Mouse (Mus musculus) fat pad, adult 2 months (tissue): ENCODE data around the gene Rab13.
A peak's percentile ranks its signal among the peaks of the same experiment; 100 is the strongest.

Experiments
- DNase-seq: peaks from one replicate; pipeline ENCODE4 v3.0.0-alpha.2; 2011; ENCODE audit warnings: low read depth, low spot score; ENCODE audit errors: extremely low read depth

Rab13 gene

DNA sequence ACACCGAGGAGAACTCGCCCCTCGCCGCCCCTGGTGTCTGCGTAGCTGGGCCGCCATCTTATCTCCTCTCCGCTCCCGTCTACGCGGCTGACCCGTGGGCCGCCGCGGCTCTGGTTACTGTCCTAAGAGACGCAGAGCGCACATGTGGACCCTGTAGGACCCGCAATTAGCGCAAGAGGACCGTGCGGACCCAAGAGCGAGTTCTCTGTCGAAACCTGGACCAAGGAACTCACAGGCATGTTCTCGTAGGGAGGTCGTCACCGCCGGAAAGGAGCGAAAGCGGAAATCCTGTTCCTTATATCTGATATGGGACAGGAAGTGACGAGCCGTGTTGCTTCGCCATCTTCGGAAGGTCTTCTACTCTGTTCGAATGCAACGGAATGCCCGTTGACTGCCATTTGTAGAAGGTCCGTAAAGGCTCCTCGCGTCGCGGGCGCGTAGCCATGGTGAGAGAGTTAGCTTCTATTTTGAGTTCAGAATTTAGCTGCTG, at the start of gene Rab13, which contains the start of gene Rps27:
Gene Rab13 (plus strand): TSS at position 319 of the 490 bp plus-strand sequence.
Gene Rps27 (minus strand): TSS at position 275 of the 490 bp plus-strand sequence.
- DNase-seq, result peak; percentile 73

DNA sequence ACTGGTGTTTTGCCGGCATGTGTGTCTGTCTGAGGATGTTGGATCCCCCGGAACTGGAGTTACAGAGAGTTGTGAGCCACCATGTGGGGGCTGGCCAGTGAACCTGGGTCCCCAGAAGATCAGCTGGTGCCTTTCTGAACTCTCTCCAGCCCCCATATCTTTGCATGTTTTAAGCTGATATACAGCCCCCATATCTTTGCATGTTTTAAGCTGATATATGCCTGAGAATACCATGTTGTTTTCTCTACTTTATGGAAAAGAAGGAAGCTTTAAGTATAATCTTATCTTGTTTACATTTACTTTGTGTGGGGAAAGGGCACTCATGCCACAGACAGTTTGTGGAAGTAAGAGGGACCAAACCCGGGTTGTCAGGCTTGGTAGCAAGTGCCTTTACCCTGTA, 33.9 kb upstream of the Rab13 start:
- no peak for DNase-seq

DNA sequence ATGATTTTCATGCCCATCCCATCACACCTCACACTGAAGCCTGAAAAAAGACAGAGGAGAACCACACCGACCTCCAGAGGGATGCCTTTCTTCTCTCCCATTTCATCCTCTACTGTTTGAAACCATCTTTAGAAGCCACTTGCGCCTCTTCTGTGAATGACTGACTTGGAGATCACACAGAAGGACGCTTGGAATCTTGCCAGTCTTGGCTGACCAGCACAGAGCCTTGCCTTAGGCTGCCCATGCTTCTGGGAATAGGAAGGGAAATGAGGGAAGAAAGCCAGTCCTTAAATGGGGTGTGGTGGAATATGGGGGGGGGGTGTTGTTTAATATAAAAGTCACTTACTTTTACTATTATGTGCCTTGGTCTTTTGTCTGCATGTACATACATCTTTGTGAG, 29.9 kb upstream of the Rab13 start:
- no peak for DNase-seq

DNA sequence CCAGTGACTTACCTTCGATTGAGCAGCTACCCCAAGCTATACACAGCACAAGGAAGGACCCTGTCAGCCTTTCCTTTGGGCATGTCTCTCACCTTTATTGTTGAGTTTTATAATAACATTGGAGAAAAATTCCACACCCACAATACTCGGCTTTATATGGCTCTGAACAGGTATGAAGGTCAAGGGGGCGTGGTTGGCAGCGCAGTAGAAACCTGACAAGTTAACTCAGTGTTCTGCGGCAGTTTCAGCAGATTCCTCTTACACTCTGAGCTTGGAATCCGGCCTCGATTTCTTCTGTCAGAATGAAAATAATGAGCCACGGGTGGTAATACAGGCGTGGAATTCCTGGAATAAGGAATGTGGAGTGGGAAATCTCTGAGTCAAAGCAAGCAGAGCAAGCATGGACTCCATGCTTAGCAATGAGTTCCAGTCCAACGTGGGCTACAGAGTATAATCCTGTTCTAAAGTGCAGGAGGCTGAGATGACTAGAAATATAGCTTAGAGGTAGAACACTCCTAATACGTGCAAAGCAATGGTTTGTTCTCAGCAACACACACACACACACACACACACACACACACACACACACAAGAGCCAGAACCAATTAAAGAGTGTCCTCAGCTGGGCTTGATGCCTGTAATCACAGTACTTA, 22.5 kb upstream of the Rab13 start:
- DNase-seq, result no peak

DNA sequence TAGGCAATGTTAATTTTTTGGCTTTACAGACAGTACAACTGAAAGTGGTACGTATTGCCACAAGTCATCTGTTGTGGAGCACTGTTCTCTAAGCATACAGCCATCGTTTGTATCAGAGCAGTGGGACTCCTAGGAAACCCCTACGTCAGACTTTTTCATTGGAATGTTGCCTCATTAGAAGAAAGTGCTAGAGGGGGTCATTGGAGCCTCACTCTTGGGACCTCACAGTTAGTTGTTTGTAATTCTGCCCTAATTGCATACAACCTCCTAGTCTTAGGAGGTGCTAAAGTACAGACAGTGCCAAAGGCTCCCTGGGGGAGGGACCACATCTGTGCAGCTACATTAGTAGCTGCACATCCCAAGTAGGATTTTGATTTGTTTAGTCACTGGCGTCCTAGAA, 18.7 kb upstream of the Rab13 start:
- no peak for DNase-seq

DNA sequence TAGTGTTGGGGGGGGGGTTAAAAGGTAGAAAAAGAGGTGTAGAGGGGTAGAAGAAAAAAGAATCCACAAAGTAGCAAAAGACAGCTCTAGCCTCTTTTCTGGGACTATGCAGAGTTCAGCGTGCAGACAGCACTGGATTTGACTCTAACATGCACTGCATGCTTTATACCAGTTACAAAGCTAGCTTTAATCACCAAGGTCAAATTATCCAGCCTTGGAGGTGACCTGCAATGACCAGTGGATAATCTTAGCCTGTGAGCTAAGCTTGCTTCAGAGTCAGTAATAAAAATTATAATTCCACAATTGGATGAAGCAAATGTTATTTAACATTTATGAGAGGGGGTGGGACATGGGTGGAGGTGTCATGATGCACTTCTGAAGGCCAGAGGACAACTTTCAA, 17.9 kb upstream of the Rab13 start:
- no peak for DNase-seq

DNA sequence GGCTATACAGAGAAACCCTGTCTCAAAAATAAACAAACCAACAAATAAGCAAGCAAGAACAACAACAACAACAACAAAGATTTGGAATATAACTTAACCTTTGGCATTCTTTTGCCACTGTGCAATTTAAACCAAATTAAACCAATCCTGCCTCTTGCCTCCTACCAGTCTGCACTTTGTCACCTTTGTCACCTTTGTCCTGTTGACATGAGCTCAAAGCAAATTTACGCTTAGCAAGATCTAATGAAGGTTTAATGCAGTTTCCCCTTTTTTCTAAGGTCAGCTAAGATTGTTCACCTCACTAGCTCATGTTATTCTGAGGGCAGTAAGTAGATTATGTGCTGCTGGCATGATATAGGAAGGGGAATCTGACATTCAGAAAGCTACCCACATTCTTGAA, 15.9 kb upstream of the Rab13 start:
- no peak for DNase-seq

DNA sequence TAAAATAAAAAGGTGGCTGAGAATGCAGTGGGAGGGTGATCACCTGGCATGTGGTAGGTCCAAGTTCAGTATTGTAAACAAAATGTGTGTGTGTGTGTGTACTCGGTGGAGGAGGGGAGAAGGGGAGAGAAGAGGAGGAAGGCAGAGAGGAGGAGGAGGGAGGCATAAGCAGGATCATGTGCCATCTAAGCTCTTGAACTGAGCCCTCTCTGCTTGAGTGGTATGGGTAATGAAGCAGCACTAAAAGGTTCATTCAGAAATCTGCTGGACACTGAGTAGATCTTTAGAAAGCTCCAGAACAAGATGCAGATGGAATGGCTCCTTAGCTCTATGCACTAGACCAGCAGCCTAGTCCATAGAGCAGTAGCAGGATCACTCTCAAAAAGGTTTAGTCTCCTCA, 10.6 kb upstream of the Rab13 start:
- no peak for DNase-seq

DNA sequence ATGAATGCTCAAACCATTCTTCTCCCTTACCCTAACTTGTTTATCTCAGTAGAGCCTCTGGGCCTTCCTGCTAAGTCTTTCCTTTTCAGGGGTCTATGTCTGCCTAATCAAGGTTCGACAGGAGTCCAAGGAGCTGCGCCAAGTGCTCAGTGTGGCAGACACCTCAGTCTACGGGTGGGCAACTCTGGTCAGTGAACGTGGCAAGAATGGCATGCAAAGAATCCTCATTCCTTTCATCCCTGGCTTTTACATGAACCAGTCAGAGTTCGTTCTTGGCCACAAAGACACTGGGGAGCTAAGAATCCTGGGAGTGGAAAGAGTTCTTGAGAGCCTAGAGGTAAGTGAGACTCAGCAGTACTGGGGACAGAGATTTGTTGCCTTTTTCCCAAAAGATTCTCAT, 9.9 kb upstream of the Rab13 start:
- no peak for DNase-seq

DNA sequence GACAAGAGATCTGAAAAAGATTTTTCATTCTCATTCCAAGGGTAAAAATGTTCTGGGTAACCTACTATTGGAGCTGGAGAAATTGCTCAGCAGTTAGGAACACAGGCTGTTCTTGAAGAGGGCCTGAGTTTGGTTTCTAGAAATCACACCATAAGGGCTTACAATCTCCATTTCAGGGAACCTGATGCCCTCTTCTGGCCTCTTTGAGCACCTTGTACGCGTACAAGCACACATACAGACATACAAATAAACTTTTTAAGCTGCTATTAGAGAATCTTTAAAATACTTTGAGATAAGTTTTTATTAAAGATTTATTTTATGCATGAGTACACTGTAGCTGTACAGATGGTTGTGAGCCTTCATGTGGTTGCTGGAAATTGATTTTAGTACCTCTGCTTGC, 8.9 kb upstream of the Rab13 start:
- no peak for DNase-seq

DNA sequence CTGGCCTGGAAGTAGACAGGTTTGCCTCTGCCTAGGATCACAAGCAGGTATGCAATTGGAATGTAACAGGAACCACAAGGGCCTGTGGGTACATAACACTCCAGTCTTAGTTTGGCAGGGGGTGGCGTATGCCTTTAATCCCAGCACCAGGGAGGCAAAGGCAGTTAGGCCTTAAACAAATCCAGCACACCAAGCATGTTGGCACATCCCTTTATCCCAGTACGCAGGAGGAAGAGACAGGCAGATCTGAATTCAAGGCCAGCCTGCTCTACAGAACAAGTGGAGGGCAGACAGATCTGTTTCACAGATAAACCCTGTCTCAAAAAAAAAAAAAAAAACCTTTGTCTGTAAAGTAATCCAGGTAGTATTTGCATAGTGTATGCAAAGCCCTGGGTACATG, 4.8 kb upstream of the Rab13 start:
- DNase-seq, result peak; percentile 78

DNA sequence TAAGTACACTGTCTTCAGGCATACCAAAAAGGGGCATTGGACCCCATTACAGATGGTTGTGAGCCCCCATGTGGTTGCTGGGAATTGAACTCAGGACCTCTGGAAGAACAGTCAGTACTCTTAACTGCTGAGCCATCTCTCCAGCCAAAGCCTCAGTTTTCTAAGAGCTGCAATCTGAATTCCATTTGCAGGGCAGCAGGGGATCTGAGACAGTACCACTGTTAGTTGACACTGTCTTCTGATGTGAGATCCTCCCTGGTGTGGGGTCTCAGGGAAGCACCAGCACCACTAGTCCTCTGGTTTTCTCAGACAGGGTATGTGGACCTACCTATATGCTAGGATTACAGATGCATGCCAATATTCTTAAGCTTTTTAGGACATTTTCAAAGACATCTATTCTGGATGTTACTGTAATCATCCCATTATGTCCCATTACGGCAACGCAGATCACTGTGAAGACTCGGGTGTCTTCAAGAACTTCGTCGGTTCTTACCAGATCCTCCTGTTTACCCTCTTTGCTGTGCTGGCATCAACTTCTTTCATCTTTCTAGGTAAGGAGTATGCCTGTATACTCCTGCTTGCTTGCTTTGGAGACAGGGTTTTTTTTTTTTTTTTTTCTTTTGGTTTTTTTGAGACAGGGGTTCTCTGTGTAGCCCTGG, 3.5 kb upstream of the Rab13 start:
- DNase-seq, result no peak

DNA sequence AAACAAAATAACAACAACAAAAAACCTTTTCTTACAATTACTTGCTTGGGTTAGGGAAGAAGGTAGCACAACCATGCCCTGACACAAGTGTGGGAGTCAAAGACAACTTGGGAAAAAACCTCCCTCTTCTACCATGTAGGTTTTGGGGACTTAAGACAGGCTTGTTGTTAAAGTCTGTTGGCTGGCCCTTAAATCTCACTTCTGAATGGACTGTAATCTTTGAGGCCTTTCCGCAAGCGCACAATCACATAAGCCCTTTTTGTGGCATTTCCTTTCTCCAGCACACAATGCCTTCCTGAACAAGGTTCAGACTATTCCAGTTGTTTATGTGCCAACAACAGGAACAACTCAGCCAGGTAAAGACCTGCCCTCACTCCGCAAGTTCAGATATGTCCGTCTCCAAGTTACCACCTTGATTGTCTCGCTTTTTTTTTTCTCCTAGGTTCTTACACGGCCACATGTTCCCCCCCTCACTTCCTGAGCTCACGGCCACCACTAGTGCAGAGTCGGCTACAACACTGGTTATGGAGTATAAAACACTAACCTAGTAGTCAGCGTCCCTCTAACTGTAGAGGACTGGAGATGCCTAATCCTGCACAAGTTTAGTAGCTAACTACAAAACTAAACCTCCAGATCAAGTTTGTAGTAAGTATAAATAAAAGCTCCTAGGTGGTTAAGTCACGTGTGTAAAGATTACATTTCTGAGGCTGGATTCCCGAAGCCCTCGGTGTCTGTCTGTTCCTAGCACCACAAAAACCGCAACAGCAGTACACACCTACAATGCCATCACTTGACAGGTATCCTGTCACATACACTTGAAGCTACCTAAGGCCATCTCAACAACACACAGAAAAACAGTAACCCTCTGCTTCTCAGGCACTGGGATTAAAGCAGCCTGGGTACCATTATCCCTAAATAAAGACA, 1.8 kb upstream of the Rab13 start:
- DNase-seq, result no peak

DNA sequence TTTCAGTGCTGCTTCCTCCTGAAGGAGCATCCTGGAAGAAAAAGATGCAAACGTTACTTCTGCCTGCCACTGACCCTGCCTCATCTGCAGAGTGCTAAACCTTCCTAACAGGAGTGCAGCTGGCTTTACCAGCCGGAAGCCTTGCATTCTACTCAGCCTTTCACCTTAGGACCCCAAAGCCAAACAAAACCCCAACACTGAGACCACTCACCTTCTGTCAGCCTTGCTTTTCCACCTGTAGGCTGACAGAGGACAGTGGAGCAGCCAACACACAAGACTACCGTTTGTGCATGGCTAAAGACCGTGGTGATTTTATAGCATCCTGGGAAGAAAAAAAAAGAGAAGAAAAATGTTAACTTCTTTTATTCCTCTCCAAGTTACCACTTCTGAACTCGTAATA, 772 bp upstream of the Rab13 start:
- no peak for DNase-seq

DNA sequence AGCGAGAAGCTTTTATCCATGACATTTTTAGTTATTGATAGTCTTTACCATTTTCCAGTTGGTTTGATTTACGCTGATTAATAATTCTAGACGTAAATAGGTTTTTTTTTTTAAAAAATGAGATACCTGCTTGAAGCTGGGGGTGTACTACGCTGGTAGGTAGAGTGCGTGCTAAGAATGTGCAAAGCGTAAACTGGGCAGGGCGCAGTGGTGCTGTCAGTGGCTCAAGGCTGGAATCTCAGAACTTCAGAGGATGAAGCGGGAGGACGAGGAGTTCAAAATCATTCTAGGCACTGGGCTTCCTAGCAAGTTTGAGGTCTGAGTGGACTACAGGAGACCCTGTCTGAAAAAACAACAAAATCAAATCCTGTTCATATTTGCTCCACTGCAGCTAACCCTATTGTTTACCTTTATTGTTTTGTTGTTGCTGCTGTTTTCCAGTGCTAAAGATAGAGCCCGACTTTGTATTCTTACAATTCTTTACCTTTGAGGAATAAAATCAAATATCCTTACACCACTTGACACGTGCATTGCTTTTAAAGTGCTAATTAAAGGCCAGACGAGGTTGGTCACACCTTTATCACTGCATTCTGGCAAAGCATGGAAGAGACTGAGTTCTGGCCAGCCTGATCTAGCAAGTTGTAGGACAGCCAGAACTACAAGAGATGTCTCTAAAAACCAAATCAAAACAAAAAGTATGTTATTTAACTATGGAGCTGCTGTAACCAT, 625 bp downstream of the Rab13 start:
- DNase-seq, result no peak

DNA sequence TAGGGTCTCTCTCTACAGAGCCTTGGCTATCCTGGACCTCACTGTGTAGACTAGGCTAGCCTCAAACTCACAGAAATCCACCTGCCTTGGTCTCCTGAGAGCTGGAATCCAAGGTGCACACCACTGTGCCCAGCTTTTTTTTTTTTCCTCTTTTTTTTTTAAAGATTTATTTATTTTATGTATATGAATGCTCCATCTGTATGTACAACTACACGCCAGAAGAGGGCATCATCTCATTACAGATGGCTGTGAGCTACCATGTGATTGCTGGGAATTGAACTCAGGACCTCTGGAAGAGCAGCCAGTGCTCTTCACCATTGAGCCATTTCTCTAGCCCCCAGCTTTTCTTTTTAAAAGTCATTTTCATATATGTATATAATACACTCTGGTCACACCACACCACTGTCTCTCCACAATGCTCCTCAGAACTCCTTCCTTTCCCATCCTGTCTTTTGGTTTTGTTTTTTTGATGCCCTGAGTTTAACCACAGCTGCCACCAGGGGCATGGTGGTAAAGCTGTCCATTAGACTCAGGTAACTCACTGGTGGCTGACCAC, 2.4 kb downstream of the Rab13 start:
- no peak for DNase-seq

DNA sequence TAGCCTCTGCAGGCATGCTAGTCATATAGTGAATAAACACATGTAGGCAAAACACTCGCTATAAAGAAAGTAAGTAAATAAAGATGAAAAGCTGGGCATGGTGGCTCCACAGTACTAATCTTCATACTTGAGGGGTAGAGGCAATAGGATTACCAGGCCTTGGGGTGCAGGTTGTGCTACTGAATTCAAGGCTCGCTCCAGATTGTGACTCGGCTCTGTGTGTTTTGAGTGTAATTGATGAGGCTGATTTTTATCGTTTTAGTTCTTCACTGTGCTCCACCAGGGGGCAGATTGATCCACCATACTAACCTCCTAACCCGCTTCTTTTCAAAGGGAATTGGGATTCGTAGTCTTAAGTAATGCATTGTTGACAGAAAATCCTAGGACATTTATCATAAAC, 6.6 kb downstream of the Rab13 start:
- DNase-seq, result no peak

DNA sequence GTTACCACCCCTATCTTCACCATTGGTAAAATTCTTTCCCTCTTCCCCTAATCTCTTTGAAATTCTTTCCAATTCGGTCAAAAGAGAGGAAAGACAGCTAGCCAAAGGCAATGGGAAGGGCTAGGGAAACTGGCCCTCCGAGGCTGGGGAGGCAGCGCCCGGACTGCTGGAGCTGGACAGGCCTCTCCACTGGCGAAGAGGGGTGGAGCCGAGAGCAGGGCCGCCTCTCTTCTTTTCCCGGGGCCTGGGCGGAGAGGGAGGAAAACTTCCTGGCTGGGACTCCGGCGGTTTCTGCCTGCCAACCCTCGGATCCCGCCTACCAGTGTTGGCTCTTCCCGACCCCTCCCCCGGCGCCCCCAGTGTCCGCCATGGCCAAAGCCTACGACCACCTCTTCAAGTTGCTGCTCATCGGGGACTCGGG, 7.0 kb downstream of the Rab13 start:
- no peak for DNase-seq

DNA sequence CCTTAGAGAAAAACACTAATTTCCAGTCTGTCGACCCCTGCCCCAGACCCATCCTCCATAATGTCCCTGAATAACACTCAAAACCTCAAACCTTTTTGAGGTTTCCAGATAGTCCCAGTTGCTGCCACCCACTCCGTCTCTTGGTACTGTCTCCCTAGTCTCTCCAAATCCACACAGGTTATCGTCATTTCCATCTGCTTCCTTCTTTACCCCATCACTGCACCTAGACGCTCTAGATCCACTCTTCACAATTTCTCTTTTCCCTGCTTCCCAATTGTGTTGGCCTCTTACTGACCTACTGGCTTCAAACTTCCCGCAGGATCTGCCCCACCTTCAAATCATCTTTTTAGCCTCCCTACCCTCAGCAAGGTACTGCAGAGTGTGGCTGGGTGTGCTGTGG, 7.6 kb downstream of the Rab13 start:
- no peak for DNase-seq

DNA sequence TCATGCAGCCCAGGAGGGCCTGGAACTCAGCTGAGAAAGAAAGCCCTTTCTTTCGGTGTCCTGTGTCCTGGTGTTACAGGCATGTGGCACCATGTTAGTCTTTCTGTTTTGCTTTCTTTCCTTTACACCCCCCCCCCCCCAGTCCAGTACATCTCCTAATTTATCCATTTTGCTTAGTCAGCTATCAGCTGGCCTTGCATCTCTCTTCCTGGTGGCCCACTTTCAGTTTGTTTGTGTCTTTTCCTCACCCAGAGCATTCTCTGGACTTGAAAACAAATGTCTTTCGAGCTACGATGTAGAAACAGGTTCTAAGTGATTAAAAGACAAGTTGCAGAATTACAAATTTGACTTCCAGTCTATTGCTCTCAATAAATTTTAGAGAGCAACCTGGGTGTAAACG, 9.0 kb downstream of the Rab13 start:
- DNase-seq, result no peak

DNA sequence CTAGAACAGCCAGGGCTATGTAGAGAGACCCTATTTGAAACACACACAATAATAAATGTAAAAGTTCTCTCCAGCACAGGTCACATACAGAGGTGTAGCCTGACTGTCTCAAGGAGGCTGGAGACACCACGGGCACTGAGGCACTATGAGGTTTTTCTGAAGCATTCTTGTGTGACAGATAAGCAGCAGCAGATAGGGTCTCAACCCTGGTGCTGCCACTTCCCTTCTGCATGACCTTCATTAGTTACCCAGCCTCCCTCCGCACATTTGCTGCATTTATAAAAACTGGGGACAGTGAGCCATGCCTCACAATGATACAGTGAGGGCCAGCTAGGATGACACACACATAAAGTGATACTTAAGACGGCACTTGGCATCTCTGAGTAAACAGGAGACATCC, 9.4 kb downstream of the Rab13 start:
- DNase-seq, result no peak
